Comparison of ENCODE assay signal across 8 mouse cellular contexts in the genomic region with DNA sequence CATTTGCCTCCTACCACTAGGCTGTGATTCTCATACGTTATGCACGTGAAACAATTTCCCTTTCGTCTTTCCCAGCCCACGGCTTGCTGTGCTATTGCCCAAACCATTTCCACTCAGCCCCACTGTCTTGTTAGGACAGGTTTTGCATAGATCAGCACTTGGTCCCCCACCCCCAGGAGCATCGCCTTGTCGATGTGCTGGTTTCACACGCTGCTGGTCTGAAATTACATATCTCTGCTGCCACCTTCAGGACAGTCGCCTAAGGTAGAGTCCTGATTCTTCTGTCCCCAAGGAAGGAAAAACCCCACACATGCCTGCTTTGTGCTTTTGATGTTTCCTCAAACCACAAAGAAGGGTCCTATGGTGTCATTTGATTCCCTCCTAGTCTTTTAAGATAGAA.
A peak's percentile ranks its signal among the peaks of the same experiment; 100 is the strongest.
DNase-seq lines count a peak whose midpoint lies in the region; ATAC-seq and TF ChIP-seq lines count a peak whose summit lies in the region.

No protein-coding gene starts in this region.

- intact Hi-C loops in heart, postnatal 10 days (cut with DNase I): no loop called here
- intact Hi-C loops in left cerebral cortex, adult 2 months (cut with DNase I): no loop called here

- no peak overlapping the region for H3K9ac ChIP-seq in hindbrain, embryonic 11.5 days (ENCODE audit: low read depth, low read length)
- no peak overlapping the region for H3K9ac ChIP-seq in midbrain, embryonic 16.5 days (ENCODE audit: low read depth, low read length)

- TF ChIP-seq CTCF in left cerebral cortex, adult 2 months (IDR thresholded peaks at IDR 0.05): peak; percentile 65

- no peaks in the 10 kb centered on the region; the same call in 1 of the 2 replicates for H3K4me1 ChIP-seq in hindbrain, embryonic 11.5 days (replicated peaks; ENCODE audit: control insufficient read depth, insufficient read depth, low read length)
- H3K4me1 ChIP-seq in midbrain, embryonic 16.5 days (ENCODE audit: control insufficient read depth, insufficient read depth, low read length): peaks cover 3% of the 10 kb centered on the region; the same call in 1 of the 2 replicates

- DNase-seq in heart, postnatal 10 days: peak; percentile 45 to 62
- DNase-seq in heart, adult 8-10 months (ENCODE audit: low spot score): no peak
- peak; percentile 22 for DNase-seq in MN1 (ENCODE audit: low spot score)
- DNase-seq in cerebellum, postnatal 25 days: peak; percentile 59 to 77
- DNase-seq in hindbrain, embryonic 11.5 days (ENCODE audit: low spot score): peak; percentile 77
- peak; percentile 58 to 61 for DNase-seq in left cerebral cortex, adult 2 months (ENCODE audit: extremely low spot score in 1 of 2, low spot score in 2 of 2)

- H3K27ac ChIP-seq in hindbrain, embryonic 11.5 days (ENCODE audit: low read depth, low read length): no peak overlapping the region
- no peak overlapping the region for H3K27ac ChIP-seq in left cerebral cortex, adult 2 months
- H3K27ac ChIP-seq in midbrain, embryonic 16.5 days (ENCODE audit: low read length): no peak overlapping the region

- no peaks in the 10 kb centered on the region for H3K36me3 ChIP-seq in hindbrain, embryonic 11.5 days (ENCODE audit: control insufficient read depth, insufficient read depth, low read length)
- no peaks in the 10 kb centered on the region for H3K36me3 ChIP-seq in midbrain, embryonic 16.5 days (ENCODE audit: control insufficient read depth, insufficient read depth, low read length)

- WGBS in hindbrain, embryonic 11.5 days: 27% methylated on average over 8 of the region's 8 CpGs
- 17% methylated on average over 8 of the region's 8 CpGs for WGBS in midbrain, embryonic 16.5 days

- H3K4me2 ChIP-seq in hindbrain, embryonic 11.5 days (replicated peaks; ENCODE audit: low read depth, low read length): no peak overlapping the region
- 0 out of 2 replicates have a peak overlapping the region, but pooled peaks have one; percentile 22 for H3K4me2 ChIP-seq in midbrain, embryonic 16.5 days (ENCODE audit: low read length)

- ATAC-seq in hindbrain, embryonic 11.5 days (ENCODE audit: low FRiP score): no peak; the same call in 1 of the 2 replicates
- peak; percentile 71 for ATAC-seq in midbrain, embryonic 16.5 days
- ATAC-seq in megakaryocyte, adult 5-6 weeks (ENCODE audit: poor library complexity, severe bottlenecking): no peak

- H3K9me3 ChIP-seq in hindbrain, embryonic 11.5 days (ENCODE audit: control insufficient read depth, low read length): no peaks in the 10 kb centered on the region
- H3K9me3 ChIP-seq in midbrain, embryonic 16.5 days (replicated peaks; ENCODE audit: control insufficient read depth, low read length, poor library complexity, severe bottlenecking): no peaks in the 10 kb centered on the region

- no peaks in the 10 kb centered on the region for H3K27me3 ChIP-seq in hindbrain, embryonic 11.5 days (ENCODE audit: control insufficient read depth, insufficient read depth, low read length)
- no peaks in the 10 kb centered on the region for H3K27me3 ChIP-seq in midbrain, embryonic 16.5 days (ENCODE audit: control insufficient read depth, insufficient read depth, low read depth, low read length)

- no peak overlapping the region for H3K4me3 ChIP-seq in hindbrain, embryonic 11.5 days (ENCODE audit: low read depth, low read length)
- H3K4me3 ChIP-seq in left cerebral cortex, adult 2 months: no peak overlapping the region
- no peak overlapping the region for H3K4me3 ChIP-seq in midbrain, embryonic 16.5 days (ENCODE audit: low read depth, low read length)
